In the genomic region with DNA sequence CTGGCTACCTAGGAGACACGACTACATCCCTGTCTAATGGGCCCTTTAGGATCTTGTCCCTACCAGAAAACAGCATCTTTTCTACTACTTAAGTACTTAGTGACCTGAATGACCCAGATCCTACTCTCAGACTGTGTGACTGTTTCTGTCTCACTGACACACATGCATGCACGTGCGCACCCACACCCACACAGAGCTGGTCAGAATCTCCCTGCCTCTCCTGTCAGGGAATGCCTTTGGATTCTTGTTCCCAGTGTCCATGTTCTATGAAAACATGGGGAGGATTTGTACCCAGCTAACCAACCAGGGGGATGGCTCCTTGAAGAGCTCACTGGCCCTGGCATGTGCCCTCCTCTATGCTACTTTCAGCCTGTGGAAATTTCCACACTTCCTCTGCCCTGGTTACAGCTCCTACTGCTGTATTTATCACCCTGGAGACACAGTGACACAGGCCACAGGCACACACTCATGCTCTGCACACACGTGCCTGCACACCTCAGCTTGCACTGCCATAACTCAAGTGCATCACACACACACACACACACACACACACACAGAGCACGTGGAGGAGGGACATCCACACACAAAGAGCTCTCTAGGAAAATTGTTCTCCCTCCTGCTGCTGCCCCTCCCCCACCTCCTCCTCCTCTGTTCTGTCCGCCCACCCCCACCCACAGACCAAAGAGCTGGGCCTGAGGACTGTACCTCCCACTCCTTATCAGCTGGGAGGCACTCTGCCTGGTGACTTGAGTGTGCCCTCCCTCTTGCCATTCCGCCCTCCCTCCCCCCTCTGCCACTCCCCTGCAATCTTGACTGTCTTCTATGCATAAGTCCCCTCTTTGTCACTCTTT, we compare ENCODE assay signal across 8 mouse cellular contexts. TPM values are rescaled to one million over a fixed set of nuclear protein-coding genes. Genes with fewer than 3 reads are reported as not detected.
DNase-seq lines count a peak whose midpoint lies in the region; ATAC-seq lines count a peak whose summit lies in the region.

No protein-coding gene starts in this region.

- peak; percentile 77 for ATAC-seq in intestine, embryonic 15.5 days
- peak; percentile 63 for ATAC-seq in midbrain, embryonic 12.5 days (ENCODE audit: low FRiP score, low read depth)

- DNase-seq in kidney, postnatal 10 days: peak; percentile 62
- no peak for DNase-seq in kidney, postnatal 14 days
- peak; percentile 39 for DNase-seq in embryo, embryonic 9.5 days (ENCODE audit: extremely low spot score)
- no peak for DNase-seq in frontal cortex, postnatal 36 days (ENCODE audit: low spot score in 2 of 2)
- no peak for DNase-seq in cerebellum, postnatal 36 days
- no peak for DNase-seq in cerebellum, postnatal 10 days

- H3K4me3 ChIP-seq in intestine, embryonic 15.5 days (replicated peaks): no peak overlapping the region
- H3K4me3 ChIP-seq in midbrain, embryonic 12.5 days: no peak overlapping the region

- H3K9me3 ChIP-seq in intestine, embryonic 15.5 days: no peaks in the 10 kb centered on the region
- no peaks in the 10 kb centered on the region for H3K9me3 ChIP-seq in midbrain, embryonic 12.5 days

- no peak overlapping the region for H3K27ac ChIP-seq in intestine, embryonic 15.5 days
- H3K27ac ChIP-seq in midbrain, embryonic 12.5 days (replicated peaks): peak overlapping the region; percentile 31; the same call in 1 of the 2 replicates

- peaks cover 19% of the 10 kb centered on the region for H3K4me1 ChIP-seq in intestine, embryonic 15.5 days (replicated peaks)
- H3K4me1 ChIP-seq in midbrain, embryonic 12.5 days: peaks cover 25% of the 10 kb centered on the region

- 32% methylated on average over 7 of the region's 7 CpGs for WGBS in intestine, embryonic 15.5 days
- WGBS in midbrain, embryonic 12.5 days: 29% methylated on average over 7 of the region's 7 CpGs

- peaks cover 6% of the 10 kb centered on the region for H3K36me3 ChIP-seq in intestine, embryonic 15.5 days
- no peaks in the 10 kb centered on the region for H3K36me3 ChIP-seq in midbrain, embryonic 12.5 days

- H3K27me3 ChIP-seq in intestine, embryonic 15.5 days (replicated peaks): peaks cover 9% of the 10 kb centered on the region
- peaks cover 35% of the 10 kb centered on the region for H3K27me3 ChIP-seq in midbrain, embryonic 12.5 days

- no peak overlapping the region for H3K4me2 ChIP-seq in intestine, embryonic 15.5 days (replicated peaks)
- no peak overlapping the region for H3K4me2 ChIP-seq in midbrain, embryonic 12.5 days (replicated peaks)

- no peak overlapping the region for H3K9ac ChIP-seq in intestine, embryonic 15.5 days
- no peak overlapping the region; the same call in 1 of the 2 replicates for H3K9ac ChIP-seq in midbrain, embryonic 12.5 days (replicated peaks)

RNA-seq across cellular contexts. Expression of gene Gm45837, which starts 4.2 kb away (rescaled TPM):
- polyA plus RNA-seq in intestine, embryonic 15.5 days (2015; fragmentation: Nextera tagmentation; extraction: Ambion mirVana): 3.5 and 5.7 TPM in 2 replicates
- not detected in 2 replicates for polyA plus RNA-seq in midbrain, embryonic 12.5 days (2016; fragmentation: Nextera tagmentation; extraction: Ambion mirVana)

RNA-seq across cellular contexts. Expression of gene Pde2a, which starts 6.6 kb away (rescaled TPM):
- 15.4 and 16.6 TPM in 2 replicates for polyA plus RNA-seq in intestine, embryonic 15.5 days (2015; fragmentation: Nextera tagmentation; extraction: Ambion mirVana)
- 16.1 and 17.8 TPM in 2 replicates for polyA plus RNA-seq in midbrain, embryonic 12.5 days (2016; fragmentation: Nextera tagmentation; extraction: Ambion mirVana)

Comparison
In these comparisons a context has a peak if more than half of its experiments do, and no peak if none do; other contexts are left out.
1. DNase-seq: peak in kidney, postnatal 10 days (single experiment) and embryo, embryonic 9.5 days (single experiment); none in kidney, postnatal 14 days (single experiment), frontal cortex, postnatal 36 days (0 of 2), cerebellum, postnatal 36 days (0 of 2) and cerebellum, postnatal 10 days (0 of 2).